Mouse (Mus musculus) MEL (cell line): ENCODE data around the gene Pimreg. TPM values are rescaled to one million over a fixed set of nuclear protein-coding genes. Genes with fewer than 3 reads are reported as not detected.

Source experiments
- DNase-seq: peaks from one replicate; pipeline ENCODE4 v3.0.0; 2011; ENCODE audit warnings: low read depth, low spot score
- H3K27ac ChIP-seq: 2 replicates; pipeline ENCODE4 v1.5.1; 2012; ENCODE audit warnings: low read depth, mild to moderate bottlenecking, control low read depth, low read length, moderate library complexity; ENCODE audit not compliant: control insufficient read depth
- H3K27me3 ChIP-seq, 2 experiments: fragments of 150-350 bp in 1 of 2; sonication (generic) in 1 of 2; 2 replicates each; pipeline ENCODE4 v1.6.1; 2012; ENCODE audit warnings: low read length in 2 of 2, mild to moderate bottlenecking in 2 of 2, improper control_type of control experiment in 1 of 2, moderate library complexity in 1 of 2; ENCODE audit not compliant: insufficient read depth in 2 of 2, control insufficient read depth in 1 of 2
- H3K36me3 ChIP-seq, 2 experiments: 2 replicates each; pipeline ENCODE4 v1.6.1; 2012 to 2014; ENCODE audit warnings: low read length in 2 of 2, improper control_type of control experiment in 1 of 2, inconsistent platforms in 1 of 2, mild to moderate bottlenecking in 1 of 2; ENCODE audit not compliant: insufficient read depth in 2 of 2, control insufficient read depth in 1 of 2
- H3K4me1 ChIP-seq, 2 experiments: fragments of 150-350 bp in 1 of 2; sonication (generic) in 1 of 2; 2 replicates each; pipeline ENCODE4 v1.6.1; 2012; ENCODE audit warnings: low read length in 2 of 2, improper control_type of control experiment in 1 of 2, mild to moderate bottlenecking in 1 of 2; ENCODE audit not compliant: insufficient read depth in 2 of 2, control insufficient read depth in 1 of 2
- H3K4me3 ChIP-seq, 2 experiments: fragments of 150-350 bp in 1 of 2; sonication (generic) in 1 of 2; 2 replicates each; pipeline ENCODE4 v1.5.1; 2012; ENCODE audit warnings: low read depth in 2 of 2, low read length in 2 of 2, mild to moderate bottlenecking in 2 of 2, moderate library complexity in 2 of 2, control low read depth in 1 of 2, improper control_type of control experiment in 1 of 2; ENCODE audit not compliant: control insufficient read depth in 1 of 2, insufficient read depth in 1 of 2
- H3K79me2 ChIP-seq: 2 replicates; pipeline ENCODE4 v1.6.1; 2012; ENCODE audit warnings: mild to moderate bottlenecking, low read length, moderate library complexity; ENCODE audit not compliant: control insufficient read depth, poor library complexity, insufficient read depth
- H3K9ac ChIP-seq: 2 replicates; pipeline ENCODE4 v1.6.1; 2012; ENCODE audit warnings: low read depth, mild to moderate bottlenecking, control low read depth, low read length, moderate library complexity; ENCODE audit not compliant: control insufficient read depth, poor library complexity, severe bottlenecking
- H3K9me3 ChIP-seq: fragments of 150-350 bp; sonication (generic); replicated peaks from 2 replicates; pipeline ENCODE4 v1.6.1; 2012; ENCODE audit warnings: mild to moderate bottlenecking, low read length, improper control_type of control experiment, moderate library complexity; ENCODE audit not compliant: insufficient read depth
- CHD2 ChIP-seq: IDR thresholded peaks from 2 replicates; pipeline ENCODE4 v1.6.1; 2011; ENCODE audit warnings: low read length, improper control_type of control experiment
- CTCF ChIP-seq, 3 experiments: IDR thresholded peaks in 2 of 3; conservative IDR thresholded peaks in 1 of 3; 2 replicates each; pipeline ENCODE4 v1.5.1; 2011 to 2012; ENCODE audit warnings: low read length in 3 of 3, low read depth in 2 of 3, mild to moderate bottlenecking in 2 of 3, improper control_type of control experiment in 1 of 3, inconsistent platforms in 1 of 3, mixed read lengths in 1 of 3, moderate library complexity in 1 of 3; ENCODE audit not compliant: control insufficient read depth in 1 of 3, insufficient read depth in 1 of 3, poor library complexity in 1 of 3, severe bottlenecking in 1 of 3
- ELF1 ChIP-seq: IDR thresholded peaks from 2 replicates; pipeline ENCODE4 v1.6.1; 2014; ENCODE audit warnings: low read depth, mild to moderate bottlenecking, inconsistent platforms, low read length, improper control_type of control experiment, moderate library complexity
- ETS1 ChIP-seq: IDR thresholded peaks from 2 replicates; pipeline ENCODE4 v1.6.1; 2012; ENCODE audit warnings: low read depth, mild to moderate bottlenecking, inconsistent platforms, low read length, improper control_type of control experiment, moderate library complexity
- JUND ChIP-seq: IDR thresholded peaks from 2 replicates; pipeline ENCODE4 v1.6.1; 2011; ENCODE audit warnings: low read depth, mild to moderate bottlenecking, improper control_type of control experiment, low read length
- MAZ ChIP-seq: IDR thresholded peaks from 2 replicates; pipeline ENCODE4 v1.6.1; 2012; ENCODE audit warnings: low read depth, mild to moderate bottlenecking, inconsistent platforms, low read length, improper control_type of control experiment
- MEF2A ChIP-seq: IDR thresholded peaks from 2 replicates; pipeline ENCODE4 v1.6.1; 2014; ENCODE audit warnings: low read depth, mild to moderate bottlenecking, inconsistent platforms, low read length, improper control_type of control experiment; ENCODE audit not compliant: poor library complexity, insufficient replicate concordance, severe bottlenecking; ENCODE audit errors: extremely low read depth
- MYB ChIP-seq: IDR thresholded peaks from 2 replicates; pipeline ENCODE4 v1.6.1; 2011; ENCODE audit warnings: mild to moderate bottlenecking, low read depth, low read length, improper control_type of control experiment
- NELFE ChIP-seq: IDR thresholded peaks from 2 replicates; pipeline ENCODE4 v1.6.1; 2011; ENCODE audit warnings: low read depth, low read length, improper control_type of control experiment
- RAD21 ChIP-seq: IDR thresholded peaks from 2 replicates; pipeline ENCODE4 v1.6.1; 2011; ENCODE audit warnings: mild to moderate bottlenecking, low read depth, low read length, improper control_type of control experiment
- RCOR1 ChIP-seq: IDR thresholded peaks from 2 replicates; pipeline ENCODE4 v1.6.1; 2012; ENCODE audit warnings: low read depth, mild to moderate bottlenecking, inconsistent platforms, low read length, improper control_type of control experiment
- SIN3A ChIP-seq: IDR thresholded peaks from 2 replicates; pipeline ENCODE4 v1.6.1; 2012; ENCODE audit warnings: low read length, improper control_type of control experiment, inconsistent platforms
- SMC3 ChIP-seq: IDR thresholded peaks from 2 replicates; pipeline ENCODE4 v1.6.1; 2011; ENCODE audit warnings: low read depth, low read length, improper control_type of control experiment
- TAL1 ChIP-seq: IDR thresholded peaks from 2 replicates; pipeline ENCODE4 v1.6.1; 2012; ENCODE audit warnings: mild to moderate bottlenecking, inconsistent platforms, low read length, moderate library complexity, mixed read lengths
- TBP ChIP-seq: IDR thresholded peaks from 2 replicates; pipeline ENCODE4 v1.8.0; 2011; ENCODE audit warnings: low read depth, low read length, improper control_type of control experiment
- UBTF ChIP-seq: IDR thresholded peaks from 2 replicates; pipeline ENCODE4 v1.6.1; 2012; ENCODE audit warnings: low read depth, mild to moderate bottlenecking, inconsistent platforms, low read length, improper control_type of control experiment, moderate library complexity, borderline replicate concordance; ENCODE audit not compliant: insufficient read depth
- USF1 ChIP-seq: IDR thresholded peaks from 2 replicates; pipeline ENCODE4 v1.6.1; 2014; ENCODE audit warnings: low read depth, mild to moderate bottlenecking, inconsistent platforms, low read length, improper control_type of control experiment, moderate library complexity
- polyA plus RNA-seq, 2 experiments: library from polyadenylated mRNA; stranded (reverse) in 1 of 2; unstranded in 1 of 2; fragments of >175 nt in 1 of 2; fragments of >200 nt in 1 of 2; gene quantifications; 2 replicates each; pipeline versions ENCODE4 v1.2.1 to v1.2.4; 2012; ENCODE audit warnings: low replicate concordance in 2 of 2, low read depth in 1 of 2; ENCODE audit not compliant: insufficient read length in 2 of 2, insufficient read depth in 1 of 2, missing spikeins in 1 of 2
- total RNA-seq: library from RNA; depleted of rRNA; stranded (reverse); fragments of 300-350 nt; gene quantifications from 2 replicates; pipeline ENCODE4 v1.2.3, GENCODE M21; 2012

Gene Pimreg
- total and polyA plus RNA-seq, 3 experiments: 24.3 to 45.3 TPM; not detected in 1

- H3K27me3 ChIP-seq: no peaks in the 10 kb centered on the region; a peak in 2 of 4 replicates
- peak; percentile 39 for DNase-seq
- H3K9me3 ChIP-seq: no peaks in the 10 kb centered on the region
- no peaks in the 10 kb centered on the region for H3K4me1 ChIP-seq
- H3K36me3 ChIP-seq: no peaks in the 10 kb centered on the region
- no peak overlapping the region for H3K4me3 ChIP-seq
- peak; percentile 14 for TF ChIP-seq RAD21
- TF ChIP-seq SMC3: peak; percentile 57
- TF ChIP-seq SIN3A: no peak
- no peak for TF ChIP-seq NELFE
- TF ChIP-seq CTCF (IDR thresholded peaks at IDR 0.05 in 2 of 3, conservative IDR thresholded peaks at IDR 0.05 in 1 of 3; ENCODE audit: control insufficient read depth in 1 of 3, insufficient read depth in 1 of 3, low read depth in 2 of 3, low read length in 3 of 3, poor library complexity in 1 of 3, severe bottlenecking in 1 of 3): peak; percentile 75 to 81 (median 75)
- no peak for TF ChIP-seq UBTF
- TF ChIP-seq RCOR1: no peak
- H3K79me2 ChIP-seq: no peaks in the 10 kb centered on the region
- H3K27ac ChIP-seq: no peak overlapping the region
- H3K9ac ChIP-seq: no peak overlapping the region
These were observed 39.5 kb upstream of the Pimreg start for GRCm38 (mm10) chr11:72002138-72002853.

DNA sequence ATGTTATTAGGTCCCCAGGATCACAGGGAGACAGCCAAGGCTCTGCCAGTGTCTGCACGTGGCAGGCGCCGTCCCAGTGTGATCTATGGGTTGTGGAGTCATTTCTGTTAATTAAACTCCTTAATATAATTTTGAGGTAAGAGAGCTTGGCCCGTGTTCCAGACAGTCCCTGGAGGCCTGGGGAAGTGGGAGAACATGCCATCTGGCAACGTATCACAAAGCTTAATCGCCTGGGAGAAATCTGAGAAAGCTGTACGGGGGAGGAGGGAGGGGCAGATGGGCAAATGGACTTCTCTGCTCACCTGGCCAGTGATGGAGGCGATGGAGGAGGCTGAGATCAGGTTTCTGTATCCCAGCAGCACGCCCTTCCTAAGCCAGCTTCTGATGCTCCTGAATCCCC, 38.7 kb upstream of the Pimreg start:
- Histone ChIP-seq H3K9me3 (no peaks in the 10 kb centered on the region), H3K27me3 (no peaks in the 10 kb centered on the region; a peak in 1 of 4 replicates), H3K4me1 (no peaks in the 10 kb centered on the region), H3K4me3 (no peak overlapping the region), H3K79me2 (no peaks in the 10 kb centered on the region), H3K36me3 (no peaks in the 10 kb centered on the region), H3K27ac (no peak overlapping the region), H3K9ac (no peak overlapping the region)
- DNase-seq: no peak
- TF ChIP-seq MYB: no peak
- TF ChIP-seq TAL1: no peak
- no peak for TF ChIP-seq NELFE
- no peak for TF ChIP-seq MEF2A
- no peak for TF ChIP-seq USF1
- no peak for TF ChIP-seq CHD2
- TF ChIP-seq RCOR1: no peak
- no peak for TF ChIP-seq TBP
- TF ChIP-seq ETS1: no peak
- no peak for TF ChIP-seq ELF1
- TF ChIP-seq JUND: no peak
- TF ChIP-seq MAZ: no peak
